Mouse (Mus musculus): ENCODE data around the gene Dpep2nb. TPM values are rescaled to one million over a fixed set of nuclear protein-coding genes. Genes with fewer than 3 reads are reported as not detected.

The Dpep2nb gene
- total RNA-seq (2015): not detected in 2 replicates
- total RNA-seq (2017): not detected in 2 replicates

GRCm38 (mm10) chr8:106005875-106006274, at the start of gene Dpep2nb:
Dpep2nb (minus strand) TSS chr8:106005975.
- no peak for ATAC-seq (replicated peaks; ENCODE audit: poor library complexity)

DNA sequence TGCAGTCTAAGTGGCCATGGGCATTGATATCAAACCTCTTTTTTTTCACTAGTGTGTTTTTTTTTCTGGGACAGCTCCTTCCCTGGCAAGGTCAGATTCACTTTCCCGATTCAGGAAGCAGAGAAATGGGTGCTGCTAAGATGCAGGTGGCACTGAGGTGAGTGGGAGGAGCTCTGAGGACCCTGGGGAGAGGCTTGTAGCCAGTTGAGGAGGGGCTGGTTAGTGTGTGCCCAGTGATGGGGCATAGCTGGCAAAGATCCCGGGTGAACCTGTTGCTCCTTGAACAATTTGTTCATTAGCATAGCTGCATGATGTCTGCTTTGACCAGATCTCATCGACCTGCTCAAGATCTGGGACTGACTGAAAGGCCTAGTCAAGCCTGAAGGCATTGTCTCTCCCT, 49.3 kb upstream of the Dpep2nb start:
- no peak for ATAC-seq (replicated peaks; ENCODE audit: poor library complexity)

DNA sequence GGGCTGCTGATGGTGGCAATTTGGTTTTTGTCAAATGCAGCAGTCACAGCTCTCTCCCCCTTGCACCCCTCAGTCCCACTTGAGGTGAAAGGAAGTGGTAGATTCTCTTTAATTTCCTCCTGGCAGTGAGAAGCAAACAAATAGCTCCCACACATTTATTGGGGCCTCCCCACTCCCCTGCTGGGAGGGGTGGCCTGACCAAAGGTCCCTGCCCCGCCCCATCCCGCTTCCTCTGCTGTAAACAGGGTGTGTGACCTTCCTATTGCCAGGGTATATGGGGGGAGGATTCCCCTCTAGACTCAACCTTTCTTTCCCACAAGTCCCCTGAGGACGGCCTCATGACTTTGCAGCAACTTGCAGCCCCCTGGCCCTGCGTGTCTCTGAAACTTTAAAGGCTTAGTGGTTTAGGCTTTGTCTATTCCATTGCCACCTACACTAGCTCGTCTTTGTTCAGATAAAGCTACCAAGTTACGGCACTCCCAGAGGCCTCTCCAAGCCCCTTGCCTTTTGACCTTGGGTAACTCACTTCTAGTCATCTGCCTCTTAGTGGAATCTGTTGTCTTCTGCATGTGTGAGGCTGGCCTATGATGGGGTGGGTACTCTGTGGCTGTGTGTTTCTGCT, 48.5 kb upstream of the Dpep2nb start:
- ATAC-seq (replicated peaks; ENCODE audit: poor library complexity): 0 out of 2 replicates have a peak, but pooled peaks have one; percentile 15

GRCm38 (mm10) chr8:106052510-106053089, 46.8 kb upstream of the Dpep2nb start:
- ATAC-seq (replicated peaks; ENCODE audit: poor library complexity): no peak

DNA sequence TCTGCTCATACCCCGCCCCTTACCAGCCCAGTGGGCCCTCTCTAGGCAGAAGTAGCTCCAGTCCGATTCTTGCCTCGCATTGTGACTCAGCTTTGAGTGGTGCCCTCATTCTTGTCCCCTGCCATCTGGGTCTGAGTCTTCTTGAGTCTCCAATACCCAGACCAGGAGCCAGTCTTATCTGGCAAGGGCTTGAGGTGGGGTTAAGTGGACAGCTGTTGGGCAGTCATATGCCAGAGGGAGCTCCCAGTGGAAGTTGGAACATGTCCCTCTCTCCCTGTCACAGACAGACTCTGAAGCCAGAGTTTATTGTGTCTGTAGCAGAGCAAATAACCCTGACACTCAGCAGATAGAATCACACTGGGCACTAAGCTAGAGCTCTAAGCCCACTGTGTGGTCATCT, 45.3 kb upstream of the Dpep2nb start:
- ATAC-seq (replicated peaks; ENCODE audit: poor library complexity): no peak

GRCm38 (mm10) chr8:106049840-106050239, 44.1 kb upstream of the Dpep2nb start:
- ATAC-seq (replicated peaks; ENCODE audit: poor library complexity): peak; percentile 59

DNA sequence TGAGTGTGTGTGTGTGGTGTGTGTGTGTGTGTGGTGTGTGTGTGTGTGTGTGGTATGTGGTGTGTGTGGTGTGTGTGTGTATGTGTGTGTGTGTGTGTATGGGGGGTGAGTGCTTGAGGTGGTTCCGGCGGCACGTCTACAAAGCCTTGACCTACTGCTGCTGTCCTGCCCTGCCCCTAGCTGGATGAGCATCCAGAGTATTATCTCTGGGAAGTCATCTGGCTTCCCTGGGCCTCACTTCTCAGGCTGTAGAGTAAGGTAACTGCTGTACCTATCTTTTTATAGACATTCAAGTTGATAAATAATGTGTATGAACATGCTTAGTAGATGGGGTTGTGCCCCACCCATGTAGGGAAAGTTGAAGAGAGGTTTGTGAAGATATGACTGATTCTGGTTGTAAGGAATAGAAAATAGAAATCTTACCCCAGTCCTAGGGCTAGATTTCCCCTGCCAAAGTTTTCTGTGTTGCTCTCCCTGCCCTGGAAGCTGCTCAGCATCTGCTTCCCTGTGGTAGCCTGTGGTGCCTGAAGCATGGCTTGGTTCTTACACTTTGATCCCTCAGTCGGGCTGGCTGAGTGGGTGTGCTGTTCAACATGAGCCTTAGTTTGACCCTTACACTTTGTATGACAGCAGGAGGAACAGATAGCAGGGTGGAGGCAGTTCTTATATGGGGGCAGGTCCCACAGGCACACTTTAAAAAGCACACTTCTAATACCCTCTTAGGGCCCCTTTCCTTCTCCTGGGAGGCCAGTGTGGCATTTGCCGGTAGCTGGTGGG, 42.3 kb upstream of the Dpep2nb start:
- no peak for ATAC-seq (replicated peaks; ENCODE audit: poor library complexity)

GRCm38 (mm10) chr8:106046872-106047559, 41.2 kb upstream of the Dpep2nb start:
- no peak for ATAC-seq (replicated peaks; ENCODE audit: poor library complexity)

GRCm38 (mm10) chr8:106044151-106044550, 38.4 kb upstream of the Dpep2nb start:
- no peak for ATAC-seq (replicated peaks; ENCODE audit: poor library complexity)

- no peak for ATAC-seq (replicated peaks; ENCODE audit: poor library complexity)
Observed at GRCm38 (mm10) chr8:106043055-106043454, 37.3 kb upstream of the Dpep2nb start.

GRCm38 (mm10) chr8:106040218-106040617, 34.4 kb upstream of the Dpep2nb start:
- ATAC-seq (replicated peaks; ENCODE audit: poor library complexity): no peak

DNA sequence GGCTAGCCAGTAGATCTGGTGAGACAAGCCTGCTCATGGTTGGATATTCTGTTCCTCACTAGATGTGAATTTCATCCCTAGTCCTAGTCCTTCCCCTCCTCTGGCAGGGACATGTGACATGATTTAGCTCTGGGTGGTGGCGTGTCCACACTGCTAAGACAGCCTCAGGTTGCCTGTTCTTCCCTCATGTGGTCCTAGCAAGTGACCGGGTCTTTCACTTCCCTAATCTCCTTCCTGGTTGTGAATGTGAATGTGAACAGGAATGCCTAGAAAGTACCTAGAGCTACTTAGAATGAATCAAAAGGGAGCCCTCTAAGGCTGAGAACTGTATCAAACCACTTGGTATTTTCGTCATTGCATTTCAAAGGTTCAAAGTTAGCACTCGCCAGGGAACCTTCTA, 33.8 kb upstream of the Dpep2nb start:
- ATAC-seq (replicated peaks; ENCODE audit: poor library complexity): peak; percentile 79

DNA sequence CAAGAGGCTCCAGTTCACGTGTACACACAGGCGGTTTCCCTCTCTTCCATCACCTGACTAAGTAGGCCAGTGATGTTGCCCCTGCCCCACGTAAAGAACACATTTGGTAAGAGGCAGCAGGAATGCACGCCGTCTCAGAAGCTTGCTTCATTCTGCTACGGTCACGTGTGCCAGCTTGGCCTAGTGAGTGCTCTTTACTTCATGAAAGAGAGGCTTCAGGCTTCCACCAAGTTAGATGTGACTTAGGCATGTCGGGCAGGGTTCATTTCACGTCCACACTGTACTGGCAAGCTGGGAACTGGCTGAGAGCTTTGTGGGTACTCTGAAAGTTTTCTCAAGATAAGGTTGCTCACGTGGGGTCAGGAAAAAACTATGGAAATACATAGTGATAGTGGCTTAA, 32.9 kb upstream of the Dpep2nb start:
- 0 out of 2 replicates have a peak, but pooled peaks have one; percentile 9 for ATAC-seq (replicated peaks; ENCODE audit: poor library complexity)

DNA sequence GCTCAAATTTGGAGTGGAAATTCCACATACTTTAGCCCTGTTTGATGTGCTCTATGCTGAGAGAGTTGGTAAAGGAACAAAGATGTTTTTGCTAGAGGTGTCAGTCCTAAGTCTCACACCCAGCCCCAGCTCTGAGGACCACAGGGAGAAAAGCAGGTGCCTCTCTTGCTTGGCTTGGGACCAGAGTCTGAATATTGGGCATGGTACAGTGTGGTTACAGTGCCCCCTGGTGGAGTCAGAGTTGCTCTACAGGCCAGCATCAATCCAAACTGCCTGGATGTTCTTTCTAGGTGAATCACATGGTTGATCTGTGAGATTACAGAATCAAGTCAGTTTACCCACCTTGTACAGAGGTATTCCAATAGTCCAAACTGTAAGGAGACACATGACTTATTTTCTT, 16.7 kb upstream of the Dpep2nb start:
- ATAC-seq (replicated peaks; ENCODE audit: poor library complexity): peak; percentile 99

DNA sequence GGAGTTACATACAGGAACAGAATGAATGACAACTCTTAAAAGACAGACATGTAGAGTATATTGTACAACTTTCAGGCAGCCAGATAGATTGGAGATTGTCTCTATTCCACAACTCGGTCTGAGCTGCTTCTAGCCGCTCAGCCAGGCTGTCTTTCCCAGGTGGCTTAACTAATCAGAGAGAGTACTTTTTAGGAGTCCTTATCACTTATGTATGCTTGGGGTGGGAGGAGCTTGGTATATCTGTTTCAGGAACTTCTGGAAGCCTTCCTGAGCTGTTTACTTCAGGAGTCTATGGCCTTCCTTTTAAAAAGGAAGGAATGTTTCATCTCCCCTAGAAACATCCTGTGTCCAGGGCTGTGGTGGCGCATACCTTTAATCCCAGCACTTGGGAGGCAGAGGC, 12.3 kb upstream of the Dpep2nb start:
- ATAC-seq (replicated peaks; ENCODE audit: poor library complexity): no peak

GRCm38 (mm10) chr8:106017130-106017529, 11.4 kb upstream of the Dpep2nb start:
- peak; percentile 82 for ATAC-seq (replicated peaks; ENCODE audit: poor library complexity)

- ATAC-seq (replicated peaks; ENCODE audit: poor library complexity): no peak
Observed at GRCm38 (mm10) chr8:106016284-106016683, 10.5 kb upstream of the Dpep2nb start.

GRCm38 (mm10) chr8:106012203-106012602, 6.4 kb upstream of the Dpep2nb start:
- ATAC-seq (replicated peaks; ENCODE audit: poor library complexity): peak; percentile 32; the same call in 1 of the 2 replicates

- ATAC-seq (replicated peaks; ENCODE audit: poor library complexity): no peak; the same call in 1 of the 2 replicates
Observed at GRCm38 (mm10) chr8:106011643-106011986, 5.8 kb upstream of the Dpep2nb start, which contains the start of gene Ddx28. Ddx28 (minus strand) TSS chr8:106011882.

DNA sequence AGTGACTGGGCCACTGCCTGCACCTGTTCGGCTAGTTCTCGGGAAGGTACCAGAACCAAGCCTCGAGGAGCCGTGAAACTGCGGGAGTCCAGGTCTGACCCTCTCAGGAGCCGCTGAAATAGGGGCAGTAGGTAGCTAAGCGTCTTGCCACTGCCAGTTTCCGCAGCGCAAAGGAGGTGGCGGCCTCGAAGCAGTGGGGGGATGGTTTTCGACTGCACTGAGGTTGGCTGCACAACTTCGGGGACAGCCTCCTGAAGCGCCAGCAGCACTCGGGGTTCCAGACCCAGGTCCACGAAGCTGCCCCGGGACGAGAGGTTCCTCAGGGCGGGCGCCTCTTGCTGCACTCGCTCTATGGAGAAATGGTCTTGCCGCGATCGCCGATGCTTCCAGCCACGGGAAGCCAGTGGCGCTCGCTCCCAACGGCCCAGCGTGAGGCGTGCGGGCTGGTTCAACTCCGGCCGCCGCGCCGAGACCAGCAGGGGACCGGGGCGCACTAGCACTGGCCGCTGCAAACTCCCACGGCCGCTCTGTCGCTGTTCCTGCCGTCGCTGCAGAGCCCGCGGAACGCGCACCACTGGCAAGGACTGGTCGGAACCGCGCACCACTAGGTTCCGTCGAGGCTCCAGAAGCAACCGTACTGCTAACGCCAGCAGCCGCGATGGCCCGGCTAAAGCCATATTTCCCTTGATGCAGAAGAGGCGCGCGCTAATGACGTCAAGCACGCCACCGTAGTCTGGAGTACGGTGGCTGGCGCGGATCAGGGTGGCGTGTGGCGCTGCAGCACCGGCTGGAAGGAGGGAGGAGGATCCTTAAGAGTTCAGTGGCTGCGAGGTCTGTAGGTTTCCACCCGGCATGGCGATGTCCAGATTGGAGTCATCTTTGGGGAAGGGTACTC, 5.2 kb upstream of the Dpep2nb start:
- peak; percentile 93 for ATAC-seq (replicated peaks; ENCODE audit: poor library complexity)

Measured in megakaryocyte progenitor cell, adult 5-6 weeks (primary cell).